Mouse (Mus musculus): ENCODE data around the gene Klhdc1. TPM values are rescaled to one million over a fixed set of nuclear protein-coding genes. Genes with fewer than 3 reads are reported as not detected.

The Klhdc1 gene
- polyA plus RNA-seq (2014; fragmentation: Illumina TruSeq; extraction: RNeasy Lipid Tissue Mini Kit (QIAGEN cat#74804)), result 20.0 TPM

GRCm38 (mm10) chr12:69240876-69241275 lies at the start of gene Klhdc1:
Gene Klhdc1, plus strand, starts transcription at chr12:69241176.

GRCm38 (mm10) chr12:69196444-69197377 lies 44.3 kb upstream of the Klhdc1 start, which contains the start of gene Gm49383:
Gene Gm49383, minus strand, starts transcription at chr12:69197104.

GRCm38 (mm10) chr12:69198164-69198535 lies 42.8 kb upstream of the Klhdc1 start, which contains the start of gene Dnaaf2:
Gene Dnaaf2, minus strand, starts transcription at chr12:69198429.

GRCm38 (mm10) chr12:69204052-69204833 lies 36.7 kb upstream of the Klhdc1 start, which contains the start of gene Gm49384:
Gene Gm49384, minus strand, starts transcription at chr12:69204267.

GRCm38 (mm10) chr12:69227776-69228466 lies 13.1 kb upstream of the Klhdc1 start, which contains the start of gene Pole2:
Gene Pole2, minus strand, starts transcription at chr12:69228195.

GRCm38 (mm10) chr12:69296511-69297410 lies 55.8 kb downstream of the Klhdc1 start, which contains the start of gene Klhdc2:
Gene Klhdc2, plus strand, starts transcription at chr12:69296681.

Other genes with a start within 250 kb of the Klhdc1 start
- 34.2 TPM for gene Rps29, start 82.0 kb upstream of the Klhdc1 start, polyA plus RNA-seq (2014; fragmentation: Illumina TruSeq; extraction: RNeasy Lipid Tissue Mini Kit (QIAGEN cat#74804))
- gene Lrr1, start 72.4 kb upstream of the Klhdc1 start, polyA plus RNA-seq (2014; fragmentation: Illumina TruSeq; extraction: RNeasy Lipid Tissue Mini Kit (QIAGEN cat#74804)), result 25.0 TPM
- 191 TPM for gene Rpl36al, start 57.1 kb upstream of the Klhdc1 start, polyA plus RNA-seq (2014; fragmentation: Illumina TruSeq; extraction: RNeasy Lipid Tissue Mini Kit (QIAGEN cat#74804))
- gene Mgat2, start 57.0 kb upstream of the Klhdc1 start, polyA plus RNA-seq (2014; fragmentation: Illumina TruSeq; extraction: RNeasy Lipid Tissue Mini Kit (QIAGEN cat#74804)), result 173 TPM
- gene Gm49383, start 44.1 kb upstream of the Klhdc1 start, polyA plus RNA-seq (2014; fragmentation: Illumina TruSeq; extraction: RNeasy Lipid Tissue Mini Kit (QIAGEN cat#74804)), result 1.3 TPM
- gene Dnaaf2, start 42.7 kb upstream of the Klhdc1 start, polyA plus RNA-seq (2014; fragmentation: Illumina TruSeq; extraction: RNeasy Lipid Tissue Mini Kit (QIAGEN cat#74804)), result 3.9 TPM
- gene Gm49384, start 36.9 kb upstream of the Klhdc1 start, polyA plus RNA-seq (2014; fragmentation: Illumina TruSeq; extraction: RNeasy Lipid Tissue Mini Kit (QIAGEN cat#74804)), result 26.4 TPM
- 16.5 TPM for gene Pole2, start 13.0 kb upstream of the Klhdc1 start, polyA plus RNA-seq (2014; fragmentation: Illumina TruSeq; extraction: RNeasy Lipid Tissue Mini Kit (QIAGEN cat#74804))
- gene Klhdc2, start 55.5 kb downstream of the Klhdc1 start, polyA plus RNA-seq (2014; fragmentation: Illumina TruSeq; extraction: RNeasy Lipid Tissue Mini Kit (QIAGEN cat#74804)), result 165 TPM
- gene Nemf, start 116.0 kb downstream of the Klhdc1 start, polyA plus RNA-seq (2014; fragmentation: Illumina TruSeq; extraction: RNeasy Lipid Tissue Mini Kit (QIAGEN cat#74804)), result 111 TPM
- 74.6 TPM for gene Arf6, start 131.0 kb downstream of the Klhdc1 start, polyA plus RNA-seq (2014; fragmentation: Illumina TruSeq; extraction: RNeasy Lipid Tissue Mini Kit (QIAGEN cat#74804))
- not detected for gene Gm9887, start 131.3 kb downstream of the Klhdc1 start, polyA plus RNA-seq (2014; fragmentation: Illumina TruSeq; extraction: RNeasy Lipid Tissue Mini Kit (QIAGEN cat#74804))